Comparison of ENCODE assay signal across 25 mouse cellular contexts in the genomic region with DNA sequence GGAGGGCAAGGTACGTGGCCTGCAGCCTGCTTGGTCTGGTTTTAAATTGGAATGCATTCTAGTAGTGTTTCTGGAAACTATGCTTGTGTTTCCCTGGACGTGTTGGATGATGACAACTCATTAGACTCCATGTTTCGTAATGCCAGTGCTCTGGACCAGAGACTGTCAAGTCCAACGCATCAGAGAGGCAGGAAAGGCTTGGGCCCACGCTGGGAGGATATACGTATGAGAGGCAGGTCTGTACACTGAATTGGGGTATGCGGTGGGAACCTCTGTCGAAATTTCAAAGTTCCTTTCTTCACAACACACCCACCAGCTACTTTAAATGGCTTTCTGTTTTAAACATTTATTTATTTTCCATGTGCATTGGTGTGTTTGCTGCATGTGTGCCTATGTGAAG. TPM values are rescaled to one million over a fixed set of nuclear protein-coding genes. Genes with fewer than 3 reads are reported as not detected.
DNase-seq lines count a peak whose midpoint lies in the region; ATAC-seq and TF ChIP-seq lines count a peak whose summit lies in the region.
"Had no signal": no experiment of that assay in that cellular context is flagged by ENCODE, and none has a peak within 500 bp of the region (broad histone marks: within the 10 kb centered on the region; RNA-seq: fewer than 3 reads in every experiment).

No protein-coding gene starts in this region.

- no peaks in the 10 kb centered on the region for H3K36me3 ChIP-seq in midbrain, embryonic 13.5 days
- no peaks in the 10 kb centered on the region for H3K36me3 ChIP-seq in midbrain, embryonic 10.5 days
- H3K36me3 ChIP-seq in intestine, embryonic 16.5 days (ENCODE audit: control insufficient read depth, insufficient read depth, low read length), result no peaks in the 10 kb centered on the region
- H3K36me3 ChIP-seq in thymus, adult 2 months (ENCODE audit: control insufficient read depth, insufficient read depth, low read length), result no peaks in the 10 kb centered on the region
- no peaks in the 10 kb centered on the region for H3K36me3 ChIP-seq in hindbrain, embryonic 12.5 days
- H3K36me3 ChIP-seq: forebrain, embryonic 10.5 days; heart, embryonic 12.5 days; heart, embryonic 15.5 days; hindbrain, embryonic 10.5 days had no signal

- WGBS in midbrain, embryonic 13.5 days, result 89% methylated on average over 8 of the region's 8 CpGs
- 91% methylated on average over 8 of the region's 8 CpGs for WGBS in midbrain, embryonic 10.5 days
- WGBS in intestine, embryonic 16.5 days, result 86% methylated on average over 8 of the region's 8 CpGs
- 95% methylated on average over 8 of the region's 8 CpGs for WGBS in thymus, adult 2 months
- 87% methylated on average over 8 of the region's 8 CpGs for WGBS in hindbrain, embryonic 12.5 days

- no peaks in the 10 kb centered on the region for H3K27me3 ChIP-seq in midbrain, embryonic 13.5 days
- no peaks in the 10 kb centered on the region for H3K27me3 ChIP-seq in midbrain, embryonic 10.5 days (ENCODE audit: low read depth, poor library complexity, severe bottlenecking)
- no peaks in the 10 kb centered on the region for H3K27me3 ChIP-seq in intestine, embryonic 16.5 days (replicated peaks; ENCODE audit: control insufficient read depth, insufficient read depth, low read length)
- no peaks in the 10 kb centered on the region; the same call in 1 of the 2 replicates for H3K27me3 ChIP-seq in thymus, adult 2 months (ENCODE audit: control insufficient read depth, insufficient read depth, low read length)
- H3K27me3 ChIP-seq in hindbrain, embryonic 12.5 days, result no peaks in the 10 kb centered on the region
- H3K27me3 ChIP-seq: forebrain, embryonic 13.5 days; heart, embryonic 12.5 days; heart, embryonic 15.5 days had no signal

- 0 out of 2 replicates have a peak, but pooled peaks have one; percentile 28 for ATAC-seq in midbrain, embryonic 13.5 days
- peak; percentile 24; the same call in 1 of the 2 replicates for ATAC-seq in intestine, embryonic 16.5 days
- ATAC-seq in hindbrain, embryonic 12.5 days (ENCODE audit: low FRiP score), result no peak
- ATAC-seq: CD4-positive, CD25-positive, alpha-beta regulatory T cell, adult 4 months; forebrain, embryonic 13.5 days; forebrain, embryonic 16.5 days; hindbrain, postnatal 0 days had no signal

- H3K4me2 ChIP-seq in midbrain, embryonic 13.5 days (replicated peaks), result no peak overlapping the region
- H3K4me2 ChIP-seq in intestine, embryonic 16.5 days (ENCODE audit: low read depth, low read length), result no peak overlapping the region
- H3K4me2 ChIP-seq in hindbrain, embryonic 12.5 days (replicated peaks), result no peak overlapping the region
- H3K4me2 ChIP-seq: forebrain, embryonic 13.5 days; heart, embryonic 12.5 days; heart, embryonic 15.5 days; hindbrain, embryonic 14.5 days had no signal

- TF ChIP-seq CTCF in layer of hippocampus, adult 2 months (conservative IDR thresholded peaks at IDR 0.05), result no peak
- no peak for TF ChIP-seq CTCF in thymus, adult 2 months (IDR thresholded peaks at IDR 0.05; ENCODE audit: borderline replicate concordance, control insufficient read depth, extremely low read depth, insufficient read depth, low read length, poor library complexity)

- no peak overlapping the region for H3K9ac ChIP-seq in midbrain, embryonic 13.5 days (replicated peaks)
- no peak overlapping the region for H3K9ac ChIP-seq in intestine, embryonic 16.5 days (ENCODE audit: low read depth, low read length)
- no peak overlapping the region for H3K9ac ChIP-seq in hindbrain, embryonic 12.5 days
- H3K9ac ChIP-seq: forebrain, embryonic 13.5 days; heart, embryonic 12.5 days; heart, embryonic 15.5 days; hindbrain, embryonic 14.5 days had no signal

- peak overlapping the region; percentile 87 for H3K27ac ChIP-seq in layer of hippocampus, adult 2 months
- no peak overlapping the region for H3K27ac ChIP-seq in midbrain, embryonic 13.5 days
- H3K27ac ChIP-seq in midbrain, embryonic 10.5 days (replicated peaks), result no peak overlapping the region
- no peak overlapping the region for H3K27ac ChIP-seq in intestine, embryonic 16.5 days (ENCODE audit: low read length)
- no peak overlapping the region for H3K27ac ChIP-seq in thymus, adult 2 months (ENCODE audit: control insufficient read depth, insufficient read depth, low read length)
- no peak overlapping the region for H3K27ac ChIP-seq in hindbrain, embryonic 12.5 days
- H3K27ac ChIP-seq: forebrain, embryonic 10.5 days; forebrain, embryonic 13.5 days; gastrocnemius, adult 2 months; heart, embryonic 15.5 days; hindbrain, embryonic 10.5 days; hindbrain, embryonic 14.5 days; hindbrain, postnatal 0 days had no signal

- TF ChIP-seq POLR2A in thymus, adult 2 months (IDR thresholded peaks at IDR 0.05; ENCODE audit: control insufficient read depth, extremely low read depth, insufficient read depth, low read length, poor library complexity), result no peak

- DNase-seq in layer of hippocampus, adult 2 months (ENCODE audit: low spot score in 2 of 2), result no peak
- no peak for DNase-seq in layer of hippocampus, adult 18-20 months (ENCODE audit: low spot score in 2 of 2)
- no peak for DNase-seq in midbrain, embryonic 10.5 days (ENCODE audit: low spot score)
- DNase-seq in thymus, adult 2 months, result no peak
- DNase-seq: adrenal gland, adult 2 months; adrenal gland, postnatal 25 days; cerebellum, adult 18-20 months; cerebellum, adult 9-10 months; gastrocnemius, adult 2 months; gastrocnemius, postnatal 14 days; heart, adult 18-20 months; heart, postnatal 10 days; heart, postnatal 36 days had no signal

- H3K9me3 ChIP-seq in midbrain, embryonic 13.5 days, result no peaks in the 10 kb centered on the region
- H3K9me3 ChIP-seq in midbrain, embryonic 10.5 days (replicated peaks), result no peaks in the 10 kb centered on the region
- no peaks in the 10 kb centered on the region for H3K9me3 ChIP-seq in intestine, embryonic 16.5 days (ENCODE audit: control insufficient read depth, low read length)
- no peaks in the 10 kb centered on the region for H3K9me3 ChIP-seq in hindbrain, embryonic 12.5 days (replicated peaks)
- H3K9me3 ChIP-seq: forebrain, embryonic 10.5 days; forebrain, embryonic 13.5 days; heart, embryonic 12.5 days; heart, embryonic 15.5 days; hindbrain, embryonic 10.5 days had no signal

- peak overlapping the region; percentile 39 for H3K4me3 ChIP-seq in layer of hippocampus, adult 2 months
- H3K4me3 ChIP-seq in midbrain, embryonic 13.5 days (replicated peaks), result no peak overlapping the region
- H3K4me3 ChIP-seq in midbrain, embryonic 10.5 days, result no peak overlapping the region
- no peak overlapping the region for H3K4me3 ChIP-seq in intestine, embryonic 16.5 days (ENCODE audit: low read length)
- H3K4me3 ChIP-seq in thymus, adult 2 months (ENCODE audit: control insufficient read depth, insufficient read depth, low read length), result no peak overlapping the region
- no peak overlapping the region for H3K4me3 ChIP-seq in hindbrain, embryonic 12.5 days
- H3K4me3 ChIP-seq: forebrain, embryonic 10.5 days; forebrain, embryonic 13.5 days; gastrocnemius, adult 2 months; heart, embryonic 12.5 days; heart, embryonic 15.5 days; hindbrain, embryonic 10.5 days had no signal

- H3K4me1 ChIP-seq in midbrain, embryonic 13.5 days (replicated peaks), result peaks cover 39% of the 10 kb centered on the region
- H3K4me1 ChIP-seq in midbrain, embryonic 10.5 days, result peaks cover 30% of the 10 kb centered on the region
- peaks cover 8% of the 10 kb centered on the region; the same call in 1 of the 2 replicates for H3K4me1 ChIP-seq in intestine, embryonic 16.5 days (ENCODE audit: control insufficient read depth, insufficient read depth, low read length)
- H3K4me1 ChIP-seq in thymus, adult 2 months (replicated peaks; ENCODE audit: control insufficient read depth, insufficient read depth, low read length), result peaks cover 1% of the 10 kb centered on the region; the same call in 1 of the 2 replicates
- peaks cover 15% of the 10 kb centered on the region for H3K4me1 ChIP-seq in hindbrain, embryonic 12.5 days

RNA-seq across cellular contexts. Expression of gene Ppp3ca, which starts 12.3 kb away (rescaled TPM):
- total RNA-seq in layer of hippocampus, adult 2 months (2021), result 1,000 to 10,000 TPM; 1,343 to 1,371 TPM
- total RNA-seq in layer of hippocampus, adult 18-20 months (2021), result 1,000 to 10,000 TPM; 1,235 to 1,382 TPM
- 100 and 109 TPM in 2 replicates for polyA plus RNA-seq in midbrain, embryonic 13.5 days (2015; fragmentation: Nextera tagmentation; extraction: Ambion mirVana)
- polyA plus RNA-seq in midbrain, embryonic 10.5 days (2016; fragmentation: Nextera tagmentation; extraction: Ambion mirVana), result 30.0 and 36.8 TPM in 2 replicates
- 33.6 and 35.0 TPM in 2 replicates for polyA plus RNA-seq in intestine, embryonic 16.5 days (2015; fragmentation: Nextera tagmentation; extraction: Ambion mirVana)
- polyA plus RNA-seq in thymus, adult 2 months (2012; rRNA removed), result 5.6 and 12.3 TPM in 2 replicates
- polyA plus RNA-seq in hindbrain, embryonic 12.5 days (2016; fragmentation: Nextera tagmentation; extraction: Ambion mirVana), result 127 and 145 TPM in 2 replicates
